Mouse (Mus musculus) liver, embryonic 15.5 days (tissue): ENCODE results near the gene Sycp2l. TPM values are rescaled to one million over a fixed set of nuclear protein-coding genes. Genes with fewer than 3 reads are reported as not detected.

ENCODE experiments used
- ATAC-seq: fragments of 200-750 bp; cut with Nextera tagmentation; 2 replicates; pipeline ENCODE4 v1.8.0; 2017; ENCODE audit warnings: moderate number of reproducible peaks, mild to moderate bottlenecking, moderate library complexity; ENCODE audit not compliant: insufficient read depth
- H3K27ac ChIP-seq: fragments of 300-500 bp; sonication (generic); replicated peaks from 2 replicates; pipeline ENCODE4 v1.5.1; 2015; ENCODE audit warnings: mild to moderate bottlenecking, inconsistent platforms
- H3K27me3 ChIP-seq: fragments of 300-500 bp; sonication (generic); 2 replicates; pipeline ENCODE4 v1.6.1; 2015; ENCODE audit warnings: mild to moderate bottlenecking, inconsistent platforms
- H3K36me3 ChIP-seq: fragments of 300-500 bp; sonication (generic); replicated peaks from 2 replicates; pipeline ENCODE4 v1.6.1; 2015; ENCODE audit warnings: moderate library complexity, mild to moderate bottlenecking, inconsistent platforms
- H3K4me1 ChIP-seq: fragments of 300-500 bp; sonication (generic); replicated peaks from 2 replicates; pipeline ENCODE4 v1.6.1; 2015; ENCODE audit warnings: inconsistent platforms
- H3K4me2 ChIP-seq: fragments of 300-500 bp; sonication (generic); 2 replicates; pipeline ENCODE4 v1.6.1; 2015; ENCODE audit warnings: moderate library complexity, mild to moderate bottlenecking, inconsistent platforms
- H3K4me3 ChIP-seq: fragments of 300-500 bp; sonication (generic); replicated peaks from 2 replicates; pipeline ENCODE4 v1.5.1; 2015; ENCODE audit warnings: mild to moderate bottlenecking, inconsistent platforms
- H3K9ac ChIP-seq: fragments of 300-500 bp; sonication (generic); 2 replicates; pipeline ENCODE4 v1.6.1; 2015; ENCODE audit warnings: moderate library complexity, mild to moderate bottlenecking, inconsistent platforms
- H3K9me3 ChIP-seq: fragments of 300-500 bp; sonication (generic); replicated peaks from 2 replicates; pipeline ENCODE4 v1.6.1; 2016; ENCODE audit warnings: inconsistent platforms
- WGBS: fragments of 180-500 bp; shearing (Covaris S2); methylation state at CpG from one replicate; pipeline ENCODE4 v1.1.7; 2015; ENCODE audit warnings: mixed read lengths; ENCODE audit not compliant: insufficient replicate concordance; 5-methylcytosine and 5-hydroxymethylcytosine counted together
- polyA plus RNA-seq: library from polyadenylated mRNA; unstranded; fragments of >200 nt; fragmentation: Nextera tagmentation; extraction: Ambion mirVana; gene quantifications from 2 replicates; pipeline ENCODE4 v1.2.1, GENCODE M21; 2015

Sycp2l gene
- not detected in 2 replicates for polyA plus RNA-seq

GRCm38 (mm10) chr13:41113940-41114339, at the start of gene Sycp2l:
TSS of gene Sycp2l (plus strand) at chr13:41114307.
- H3K9me3 ChIP-seq = no peaks in the 10 kb centered on the region
- H3K27me3 ChIP-seq = peaks cover 43% of the 10 kb centered on the region
- H3K4me3 ChIP-seq = no peak within 1 kb of the TSS
- no peak within 1 kb of the TSS for H3K9ac ChIP-seq
- no peak within 1 kb of the TSS for H3K27ac ChIP-seq
- peak within 1 kb of the TSS; percentile 27 for H3K4me2 ChIP-seq
- no peak for ATAC-seq
- 32% methylated on average over 14 of the region's 14 CpGs for WGBS
- H3K4me1 ChIP-seq = no peaks in the 10 kb centered on the region
- no peaks in the 10 kb centered on the region for H3K36me3 ChIP-seq

GRCm38 (mm10) chr13:41067618-41068017, 46.5 kb upstream of the Sycp2l start:
- Histone ChIP-seq H3K27me3 (no peaks in the 10 kb centered on the region), H3K4me2 (no peak overlapping the region), H3K9me3 (no peaks in the 10 kb centered on the region), H3K9ac (no peak overlapping the region), H3K4me1 (no peaks in the 10 kb centered on the region), H3K4me3 (no peak overlapping the region), H3K36me3 (no peaks in the 10 kb centered on the region), H3K27ac (no peak overlapping the region)
- no peak for ATAC-seq
- WGBS = 70% methylated on average over 4 of the region's 4 CpGs

GRCm38 (mm10) chr13:41071617-41072016, 42.5 kb upstream of the Sycp2l start:
- Histone ChIP-seq H3K9me3 (no peaks in the 10 kb centered on the region), H3K4me1 (no peaks in the 10 kb centered on the region), H3K36me3 (no peaks in the 10 kb centered on the region), H3K4me3 (no peak overlapping the region), H3K4me2 (no peak overlapping the region), H3K9ac (no peak overlapping the region), H3K27me3 (peaks cover 6% of the 10 kb centered on the region; the same call in 1 of the 2 replicates), H3K27ac (no peak overlapping the region)
- no peak for ATAC-seq
- 78% methylated on average over 11 of the region's 11 CpGs for WGBS

- Histone ChIP-seq H3K27me3 (peaks cover 28% of the 10 kb centered on the region), H3K4me1 (peaks cover 1% of the 10 kb centered on the region; the same call in 1 of the 2 replicates), H3K27ac (no peak overlapping the region), H3K9ac (no peak overlapping the region), H3K9me3 (no peaks in the 10 kb centered on the region), H3K4me3 (no peak overlapping the region), H3K36me3 (no peaks in the 10 kb centered on the region), H3K4me2 (no peak overlapping the region)
- no peak for ATAC-seq
- WGBS = 57% methylated on average over 5 of the region's 5 CpGs
Observed at GRCm38 (mm10) chr13:41073819-41074218, 40.3 kb upstream of the Sycp2l start.

GRCm38 (mm10) chr13:41077921-41078320, 36.2 kb upstream of the Sycp2l start:
- WGBS = 61% methylated on average over 9 of the region's 9 CpGs
- H3K4me2 ChIP-seq = no peak overlapping the region
- H3K27me3 ChIP-seq = peaks cover 60% of the 10 kb centered on the region
- no peak overlapping the region for H3K9ac ChIP-seq
- no peaks in the 10 kb centered on the region for H3K36me3 ChIP-seq
- H3K4me3 ChIP-seq = no peak overlapping the region
- peaks cover 9% of the 10 kb centered on the region for H3K4me1 ChIP-seq
- no peak overlapping the region for H3K27ac ChIP-seq
- no peaks in the 10 kb centered on the region for H3K9me3 ChIP-seq
- ATAC-seq = no peak

GRCm38 (mm10) chr13:41078690-41079420, 35.3 kb upstream of the Sycp2l start:
- H3K9ac ChIP-seq = no peak overlapping the region
- H3K27ac ChIP-seq = no peak overlapping the region
- peaks cover 9% of the 10 kb centered on the region for H3K4me1 ChIP-seq
- H3K36me3 ChIP-seq = no peaks in the 10 kb centered on the region
- 12% methylated on average over 24 of the region's 24 CpGs for WGBS
- H3K27me3 ChIP-seq = peaks cover 60% of the 10 kb centered on the region
- H3K9me3 ChIP-seq = no peaks in the 10 kb centered on the region
- ATAC-seq = peak; percentile 14; the same call in 1 of the 2 replicates
- H3K4me2 ChIP-seq = peak overlapping the region; percentile 86
- peak overlapping the region; percentile 53 for H3K4me3 ChIP-seq

GRCm38 (mm10) chr13:41079421-41079780, 34.7 kb upstream of the Sycp2l start, which contains the start of gene Mak:
TSS of gene Mak (minus strand) at chr13:41079706.
- H3K36me3 ChIP-seq = no peaks in the 10 kb centered on the region
- no peak within 1 kb of the TSS for H3K27ac ChIP-seq
- H3K9me3 ChIP-seq = no peaks in the 10 kb centered on the region
- peak within 1 kb of the TSS; percentile 53 for H3K4me3 ChIP-seq
- H3K27me3 ChIP-seq = peaks cover 60% of the 10 kb centered on the region
- peak within 1 kb of the TSS; percentile 86 for H3K4me2 ChIP-seq
- WGBS = under 1% methylated on average over 40 of the region's 40 CpGs
- peak; percentile 81 for ATAC-seq
- H3K4me1 ChIP-seq = peaks cover 9% of the 10 kb centered on the region
- no peak within 1 kb of the TSS for H3K9ac ChIP-seq

- H3K27me3 ChIP-seq = peaks cover 60% of the 10 kb centered on the region
- no peaks in the 10 kb centered on the region for H3K36me3 ChIP-seq
- H3K4me3 ChIP-seq = no peak overlapping the region
- H3K4me2 ChIP-seq = peak overlapping the region; percentile 86; the same call in 1 of the 2 replicates
- ATAC-seq = no peak
- no peak overlapping the region for H3K9ac ChIP-seq
- H3K9me3 ChIP-seq = no peaks in the 10 kb centered on the region
- H3K27ac ChIP-seq = no peak overlapping the region
- WGBS = 41% methylated on average over 5 of the region's 5 CpGs
- H3K4me1 ChIP-seq = peaks cover 9% of the 10 kb centered on the region
Observed at GRCm38 (mm10) chr13:41079859-41080258, 34.2 kb upstream of the Sycp2l start.

GRCm38 (mm10) chr13:41080700-41081099, 33.4 kb upstream of the Sycp2l start:
- Histone ChIP-seq H3K9me3 (no peaks in the 10 kb centered on the region), H3K36me3 (no peaks in the 10 kb centered on the region), H3K4me1 (peaks cover 9% of the 10 kb centered on the region), H3K27ac (no peak overlapping the region), H3K9ac (no peak overlapping the region), H3K4me3 (no peak overlapping the region), H3K27me3 (peaks cover 60% of the 10 kb centered on the region), H3K4me2 (no peak overlapping the region)
- 68% methylated on average over 6 of the region's 6 CpGs for WGBS
- no peak for ATAC-seq

- Histone ChIP-seq H3K27ac (no peak overlapping the region), H3K4me1 (peaks cover under 1% of the 10 kb centered on the region), H3K9ac (no peak overlapping the region), H3K27me3 (peaks cover 32% of the 10 kb centered on the region), H3K36me3 (no peaks in the 10 kb centered on the region), H3K4me3 (no peak overlapping the region), H3K4me2 (no peak overlapping the region), H3K9me3 (no peaks in the 10 kb centered on the region)
- WGBS = 64% methylated on average over 3 of the region's 3 CpGs
- ATAC-seq = no peak
Observed at GRCm38 (mm10) chr13:41084521-41084920, 29.6 kb upstream of the Sycp2l start.

- no peak overlapping the region for H3K4me3 ChIP-seq
- peaks cover 33% of the 10 kb centered on the region for H3K27me3 ChIP-seq
- ATAC-seq = no peak
- H3K9me3 ChIP-seq = no peaks in the 10 kb centered on the region
- H3K36me3 ChIP-seq = no peaks in the 10 kb centered on the region
- 16% methylated on average over 2 of the region's 2 CpGs for WGBS
- no peak overlapping the region for H3K9ac ChIP-seq
- no peak overlapping the region for H3K4me2 ChIP-seq
- no peak overlapping the region for H3K27ac ChIP-seq
- H3K4me1 ChIP-seq = no peaks in the 10 kb centered on the region
Observed at GRCm38 (mm10) chr13:41085140-41085539, 29.0 kb upstream of the Sycp2l start.

- Histone ChIP-seq H3K4me2 (no peak overlapping the region), H3K9ac (no peak overlapping the region), H3K36me3 (no peaks in the 10 kb centered on the region), H3K27me3 (peaks cover 39% of the 10 kb centered on the region), H3K4me1 (no peaks in the 10 kb centered on the region), H3K27ac (no peak overlapping the region), H3K4me3 (no peak overlapping the region), H3K9me3 (no peaks in the 10 kb centered on the region)
- ATAC-seq = no peak
Observed at GRCm38 (mm10) chr13:41088746-41089145, 25.4 kb upstream of the Sycp2l start.
